Mouse (Mus musculus) heart, embryonic 11.5 days (tissue): ENCODE measurements at regions not wholly inside any gene's neighbourhood (a gene's known extent, or its start where the extent isn't known, plus 50 kb on each side); places are given as distances from the start of the nearest gene placed in this dataset.

Experiments used
- ATAC-seq: fragments of 200-750 bp; cut with Nextera tagmentation; replicated peaks from 2 replicates; pipeline ENCODE4 v1.8.0; 2017; ENCODE audit warnings: moderate library complexity; ENCODE audit not compliant: insufficient number of reproducible peaks, low FRiP score, low TSS enrichment
- H3K27ac ChIP-seq: fragments of 300-500 bp; sonication (generic); 2 replicates; pipeline ENCODE4 v1.5.1; 2014; ENCODE audit warnings: mild to moderate bottlenecking, low read depth, low read length
- H3K27me3 ChIP-seq: fragments of 300-500 bp; sonication (generic); 2 replicates; pipeline ENCODE4 v1.6.1; 2014; ENCODE audit warnings: mild to moderate bottlenecking, low read length, mixed read lengths; ENCODE audit not compliant: control insufficient read depth, insufficient read depth
- H3K36me3 ChIP-seq: fragments of 300-500 bp; sonication (generic); 2 replicates; pipeline ENCODE4 v1.6.1; 2014; ENCODE audit warnings: mild to moderate bottlenecking, low read length, moderate library complexity, mixed read lengths; ENCODE audit not compliant: control insufficient read depth, insufficient read depth
- H3K4me1 ChIP-seq: fragments of 300-500 bp; sonication (generic); 2 replicates; pipeline ENCODE4 v1.6.1; 2014; ENCODE audit warnings: low read length; ENCODE audit not compliant: control insufficient read depth, insufficient read depth
- H3K4me2 ChIP-seq: fragments of 300-500 bp; sonication (generic); 2 replicates; pipeline ENCODE4 v1.6.1; 2014; ENCODE audit warnings: mild to moderate bottlenecking, moderate library complexity
- H3K4me3 ChIP-seq: fragments of 300-500 bp; sonication (generic); 2 replicates; pipeline ENCODE4 v1.5.1; 2014; ENCODE audit warnings: low read depth, low read length
- H3K9ac ChIP-seq: fragments of 300-500 bp; sonication (generic); 2 replicates; pipeline ENCODE4 v1.6.1; 2014; ENCODE audit warnings: mild to moderate bottlenecking, low read depth, low read length, moderate library complexity
- H3K9me3 ChIP-seq: fragments of 300-500 bp; sonication (generic); replicated peaks from 2 replicates; pipeline ENCODE4 v1.6.1; 2016; ENCODE audit warnings: low read length; ENCODE audit not compliant: control insufficient read depth
- WGBS: fragments of 180-500 bp; shearing (Covaris S2); extraction: QIAGEN DNeasy Blood & Tissue Kit; methylation state at CpG from one replicate; pipeline ENCODE4 v1.1.7; 2014; ENCODE audit not compliant: insufficient replicate concordance; 5-methylcytosine and 5-hydroxymethylcytosine counted together

DNA sequence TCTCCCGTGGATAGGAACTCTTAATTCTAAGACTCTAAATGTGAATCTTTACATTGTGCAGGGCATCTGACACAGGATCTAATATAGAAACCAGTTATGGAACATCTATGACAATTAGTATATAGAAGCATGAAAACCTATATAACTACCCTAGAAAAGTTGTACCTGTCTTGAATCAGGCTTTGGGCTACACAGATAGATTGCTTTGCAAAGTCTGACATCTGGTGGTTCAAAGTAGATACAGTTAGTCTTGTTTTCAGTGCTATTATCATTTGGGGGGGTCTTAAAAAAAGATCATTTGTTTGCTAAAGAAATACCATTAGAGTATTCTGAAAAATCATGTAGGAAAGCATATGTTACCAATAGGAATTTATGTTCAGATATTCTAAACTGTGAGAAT lies 264.7 kb downstream of the Myh15 start:
- ATAC-seq: no peak
- H3K9ac ChIP-seq: no peak overlapping the region
- H3K9me3 ChIP-seq: no peaks in the 10 kb centered on the region
- WGBS: 71% methylated on average over 1 of the region's 1 CpGs
- no peaks in the 10 kb centered on the region for H3K36me3 ChIP-seq
- no peaks in the 10 kb centered on the region for H3K4me1 ChIP-seq
- H3K4me2 ChIP-seq: no peak overlapping the region
- H3K4me3 ChIP-seq: no peak overlapping the region
- no peaks in the 10 kb centered on the region for H3K27me3 ChIP-seq
- no peak overlapping the region for H3K27ac ChIP-seq

DNA sequence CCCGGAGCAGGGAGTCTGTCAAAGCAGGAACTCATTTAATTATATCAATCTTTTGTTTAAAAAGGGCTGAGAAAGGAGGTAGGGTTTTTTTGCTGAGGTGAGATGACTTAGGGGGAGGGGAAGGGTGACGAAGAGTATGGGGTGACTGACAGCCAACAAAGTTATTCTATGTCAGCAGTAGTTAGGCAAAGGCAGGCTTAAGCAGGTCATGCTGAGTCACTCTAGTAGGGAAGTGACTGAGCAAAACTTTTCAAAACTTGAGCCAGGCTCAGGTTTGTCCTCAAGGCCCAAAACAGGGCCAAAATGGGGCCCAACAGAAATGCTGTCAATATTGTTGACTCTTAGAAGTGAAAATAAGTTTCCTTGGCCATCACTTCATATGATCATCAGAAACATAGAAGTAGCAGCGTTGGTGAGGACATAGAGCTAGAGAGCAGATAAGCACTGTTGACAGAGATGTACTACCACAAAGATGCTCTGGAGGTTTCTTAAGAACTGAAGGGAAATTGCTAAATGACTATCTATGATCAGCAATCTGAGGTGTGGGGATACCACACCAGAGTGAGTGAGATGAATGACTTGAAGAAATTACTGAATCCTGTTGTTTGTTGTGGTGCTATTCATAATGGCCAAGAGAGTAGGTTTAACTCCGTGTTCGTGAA lies 273.6 kb downstream of the Myh15 start:
- no peak overlapping the region for H3K27ac ChIP-seq
- no peaks in the 10 kb centered on the region for H3K4me1 ChIP-seq
- no peak overlapping the region for H3K4me2 ChIP-seq
- no peak overlapping the region for H3K4me3 ChIP-seq
- no peaks in the 10 kb centered on the region for H3K36me3 ChIP-seq
- no peak overlapping the region for H3K9ac ChIP-seq
- ATAC-seq: no peak
- WGBS: 77% methylated on average over 5 of the region's 5 CpGs
- H3K9me3 ChIP-seq: no peaks in the 10 kb centered on the region
- no peaks in the 10 kb centered on the region for H3K27me3 ChIP-seq

DNA sequence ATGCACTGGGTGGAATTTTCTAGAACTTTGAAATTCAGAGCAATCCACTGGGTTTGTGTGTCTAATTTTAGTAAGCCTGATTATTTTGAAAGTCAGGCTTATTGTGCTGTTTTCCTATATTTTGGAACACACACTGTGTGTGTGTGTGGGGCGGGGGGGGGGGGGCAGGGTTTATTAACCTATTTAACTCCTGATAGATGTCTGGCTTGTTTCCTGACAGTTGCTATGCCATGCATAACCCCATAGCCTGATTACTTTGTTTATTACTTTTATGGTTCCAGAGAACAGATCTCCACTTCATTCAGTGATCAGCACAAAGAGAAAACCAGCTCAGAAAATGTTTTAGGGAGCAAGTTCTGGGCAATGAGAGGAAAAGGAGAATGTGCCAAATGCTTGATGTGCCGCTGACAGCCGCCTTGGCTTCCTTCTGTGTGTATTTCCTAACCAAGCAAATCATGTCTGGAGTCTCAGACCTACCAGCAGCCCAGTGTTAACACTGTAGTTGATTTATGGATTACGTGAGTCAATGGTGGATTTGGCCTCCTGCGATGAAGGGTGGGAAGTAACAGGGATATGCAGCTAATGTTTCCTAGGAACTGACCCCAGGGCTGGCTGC lies 274.9 kb downstream of the Myh15 start:
- H3K9me3 ChIP-seq: no peaks in the 10 kb centered on the region
- H3K27ac ChIP-seq: no peak overlapping the region
- no peaks in the 10 kb centered on the region for H3K4me1 ChIP-seq
- no peak overlapping the region for H3K4me2 ChIP-seq
- 68% methylated on average over 5 of the region's 5 CpGs for WGBS
- no peaks in the 10 kb centered on the region for H3K27me3 ChIP-seq
- no peaks in the 10 kb centered on the region for H3K36me3 ChIP-seq
- H3K4me3 ChIP-seq: no peak overlapping the region
- H3K9ac ChIP-seq: no peak overlapping the region
- no peak for ATAC-seq

DNA sequence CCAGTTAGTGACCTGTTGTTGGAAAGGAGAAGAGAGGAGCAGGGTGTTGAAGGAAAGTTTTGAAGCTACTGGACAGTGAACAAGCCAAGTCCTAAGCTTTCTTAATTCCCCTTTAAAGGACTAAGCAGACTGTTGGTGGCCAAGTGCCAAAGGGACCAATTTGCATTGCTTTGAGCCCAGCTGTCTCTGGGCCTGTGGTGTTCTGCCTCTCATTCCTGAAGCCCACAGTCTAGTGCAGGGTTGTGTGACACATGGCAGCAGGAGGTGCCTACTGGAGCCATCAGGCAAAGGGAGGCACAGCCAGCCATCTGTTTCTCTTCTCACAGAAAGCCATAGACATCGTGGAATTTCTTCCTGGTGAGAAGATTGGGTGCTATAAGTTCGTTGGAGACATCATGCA lies 278.6 kb downstream of the Myh15 start:
- Histone ChIP-seq H3K4me1 (no peaks in the 10 kb centered on the region), H3K4me3 (no peak overlapping the region), H3K36me3 (no peaks in the 10 kb centered on the region), H3K4me2 (no peak overlapping the region), H3K9me3 (no peaks in the 10 kb centered on the region), H3K9ac (no peak overlapping the region), H3K27me3 (no peaks in the 10 kb centered on the region), H3K27ac (no peak overlapping the region)
- ATAC-seq: no peak
- 34% methylated on average over 2 of the region's 2 CpGs for WGBS

DNA sequence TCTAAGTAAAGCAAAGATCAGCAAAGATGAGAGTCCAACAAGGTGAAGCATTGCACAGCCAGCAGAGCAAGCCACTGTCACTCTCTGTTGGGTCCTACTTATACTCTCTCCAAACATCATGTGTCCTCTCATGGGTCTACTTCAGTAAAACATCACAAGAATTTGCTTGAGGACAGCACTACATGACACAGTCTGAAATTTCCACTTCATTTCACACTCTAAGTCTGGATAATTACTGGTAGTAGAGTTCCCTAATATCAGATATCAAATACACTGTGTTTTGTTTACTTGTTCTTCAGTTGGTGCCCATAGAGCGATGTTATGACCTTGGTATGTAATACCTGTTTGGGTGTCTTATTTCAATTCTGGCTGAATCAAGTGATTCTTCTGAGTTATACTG lies 280.7 kb downstream of the Myh15 start:
- Histone ChIP-seq H3K9me3 (no peaks in the 10 kb centered on the region), H3K27me3 (no peaks in the 10 kb centered on the region), H3K4me2 (no peak overlapping the region), H3K9ac (no peak overlapping the region), H3K36me3 (no peaks in the 10 kb centered on the region), H3K4me1 (no peaks in the 10 kb centered on the region), H3K4me3 (no peak overlapping the region), H3K27ac (no peak overlapping the region)
- no peak for ATAC-seq
- 84% methylated on average over 1 of the region's 1 CpGs for WGBS

DNA sequence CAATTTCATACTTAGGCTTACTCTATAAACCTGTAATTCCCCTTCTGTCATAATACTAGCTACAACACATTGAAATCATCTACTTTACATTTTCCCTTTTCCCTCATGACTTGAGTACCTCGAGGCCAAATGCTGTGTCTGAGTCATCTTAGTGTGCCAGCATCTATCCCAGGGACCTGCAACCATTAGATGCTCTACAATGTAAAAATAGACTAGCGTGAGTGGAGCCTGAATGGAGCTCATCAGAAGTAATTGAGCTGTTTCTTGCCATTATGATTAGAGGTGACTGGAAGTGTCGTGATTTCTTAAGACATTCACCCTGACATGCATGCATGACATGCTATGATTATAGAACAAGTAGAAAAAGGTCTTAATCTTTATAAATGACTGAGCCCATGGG lies 301.1 kb downstream of the Myh15 start:
- Histone ChIP-seq H3K4me2 (no peak overlapping the region), H3K4me1 (no peaks in the 10 kb centered on the region), H3K27me3 (no peaks in the 10 kb centered on the region), H3K9me3 (no peaks in the 10 kb centered on the region), H3K4me3 (no peak overlapping the region), H3K27ac (no peak overlapping the region), H3K36me3 (no peaks in the 10 kb centered on the region), H3K9ac (no peak overlapping the region)
- ATAC-seq: no peak
- WGBS: 71% methylated on average over 3 of the region's 3 CpGs

DNA sequence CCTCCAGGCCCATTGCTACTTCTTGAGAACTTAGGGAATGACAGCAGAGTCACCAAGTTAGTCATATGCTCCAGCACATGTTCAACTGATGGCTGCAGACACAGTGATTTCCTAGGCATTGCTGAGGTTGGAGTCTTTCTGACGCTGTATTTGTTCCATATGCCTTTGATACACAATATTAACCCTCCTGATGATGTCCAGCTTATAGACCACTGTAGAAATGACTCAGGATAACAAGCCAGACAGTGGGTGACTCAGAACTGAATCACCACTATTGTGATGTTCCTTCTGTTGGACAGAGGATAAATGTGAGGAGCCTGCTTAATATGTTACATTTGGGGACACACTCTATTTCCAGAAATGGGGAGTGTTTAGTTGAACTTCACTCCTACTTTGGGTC lies 304.4 kb downstream of the Myh15 start:
- ATAC-seq: no peak
- Histone ChIP-seq H3K9ac (no peak overlapping the region), H3K9me3 (no peaks in the 10 kb centered on the region), H3K4me1 (no peaks in the 10 kb centered on the region), H3K27me3 (no peaks in the 10 kb centered on the region), H3K27ac (no peak overlapping the region), H3K4me3 (no peak overlapping the region), H3K4me2 (no peak overlapping the region), H3K36me3 (no peaks in the 10 kb centered on the region)
- WGBS: 79% methylated on average over 1 of the region's 1 CpGs

DNA sequence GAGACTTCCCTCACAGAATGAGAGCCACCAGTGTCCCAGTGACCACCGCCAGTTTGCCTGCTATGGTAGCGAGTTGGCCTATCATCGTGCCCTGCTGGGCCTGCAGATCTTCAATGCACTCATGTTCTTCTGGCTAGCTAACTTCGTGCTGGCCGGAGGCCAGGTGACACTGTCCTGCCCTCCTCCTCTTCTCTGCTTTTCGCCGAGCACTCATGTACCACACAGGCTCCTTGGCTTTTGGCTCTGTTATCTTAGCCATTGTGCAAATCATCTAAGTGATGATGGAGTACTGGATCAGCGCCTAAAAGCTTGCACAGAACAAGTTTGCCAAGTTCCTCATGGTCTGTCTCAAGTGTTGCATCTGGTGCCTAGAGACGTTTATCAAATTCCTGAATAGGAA lies 312.2 kb downstream of the Myh15 start:
- WGBS: 55% methylated on average over 9 of the region's 9 CpGs
- ATAC-seq: no peak; the same call in 1 of the 2 replicates
- no peaks in the 10 kb centered on the region for H3K4me1 ChIP-seq
- no peaks in the 10 kb centered on the region for H3K9me3 ChIP-seq
- no peaks in the 10 kb centered on the region for H3K36me3 ChIP-seq
- no peak overlapping the region for H3K9ac ChIP-seq
- no peak overlapping the region for H3K27ac ChIP-seq
- no peak overlapping the region for H3K4me3 ChIP-seq
- no peak overlapping the region for H3K4me2 ChIP-seq
- no peaks in the 10 kb centered on the region for H3K27me3 ChIP-seq

DNA sequence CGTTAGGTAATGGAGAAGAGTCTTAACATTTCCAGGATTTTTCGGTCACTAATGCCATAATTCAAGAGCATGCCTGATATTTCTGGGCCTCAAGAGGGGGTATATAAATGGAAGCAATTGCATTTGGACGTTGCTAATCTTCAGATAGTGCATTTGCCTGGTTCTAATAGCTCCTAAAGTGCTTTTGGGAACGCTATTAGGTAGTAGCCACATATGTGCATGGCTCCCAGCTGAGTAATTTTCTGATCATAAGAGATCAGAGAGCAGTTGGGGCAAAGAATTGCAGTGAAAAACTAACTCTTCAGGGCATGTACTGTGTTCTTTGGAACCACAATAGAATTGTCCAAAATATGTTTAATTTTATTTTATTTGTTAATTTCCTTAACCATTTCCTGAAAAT lies 317.8 kb downstream of the Myh15 start:
- no peak overlapping the region for H3K9ac ChIP-seq
- WGBS: 66% methylated on average over 4 of the region's 4 CpGs
- H3K36me3 ChIP-seq: no peaks in the 10 kb centered on the region
- no peak for ATAC-seq
- H3K27me3 ChIP-seq: no peaks in the 10 kb centered on the region
- H3K4me1 ChIP-seq: no peaks in the 10 kb centered on the region
- H3K27ac ChIP-seq: no peak overlapping the region
- H3K9me3 ChIP-seq: no peaks in the 10 kb centered on the region
- H3K4me2 ChIP-seq: no peak overlapping the region
- no peak overlapping the region for H3K4me3 ChIP-seq
